Mouse (Mus musculus): ENCODE data around the gene Psme4. TPM values are rescaled to one million over a fixed set of nuclear protein-coding genes. Genes with fewer than 3 reads are reported as not detected.

Psme4 gene
- polyA plus RNA-seq, 1 experiment from 2014 or later, result 18.9 TPM

DNA sequence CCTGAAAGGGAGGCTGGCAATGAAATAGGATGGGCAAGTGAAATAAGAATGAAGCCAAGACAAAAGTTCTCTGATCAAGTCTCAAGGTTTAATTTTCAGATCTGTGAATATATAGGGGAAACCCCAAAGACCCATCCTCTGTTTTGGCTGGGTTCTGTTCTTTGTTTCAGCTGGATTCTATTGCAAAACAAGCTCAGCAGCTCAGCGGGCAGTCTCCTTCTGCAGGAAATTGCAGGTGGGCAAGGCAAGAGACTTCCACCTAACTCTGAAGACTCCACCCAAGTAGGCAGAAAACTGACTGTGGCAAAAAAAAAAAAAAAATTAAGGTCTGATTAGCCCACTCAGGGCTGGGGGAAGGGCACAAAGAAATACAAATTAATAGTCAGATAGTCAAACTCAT, 9.6 kb upstream of the Psme4 start:
- 80% methylated on average over 1 of the region's 1 CpGs for WGBS
- Histone ChIP-seq H3K4me1 (replicated peaks) (no peaks in the 10 kb centered on the region), H3K4me2 (no peak overlapping the region), H3K27ac (replicated peaks) (no peak overlapping the region), H3K9me3 (no peaks in the 10 kb centered on the region), H3K36me3 (no peaks in the 10 kb centered on the region), H3K4me3 (no peak overlapping the region), H3K9ac (no peak overlapping the region), H3K27me3 (no peaks in the 10 kb centered on the region)
- no peak for ATAC-seq (ENCODE audit: low read depth)

DNA sequence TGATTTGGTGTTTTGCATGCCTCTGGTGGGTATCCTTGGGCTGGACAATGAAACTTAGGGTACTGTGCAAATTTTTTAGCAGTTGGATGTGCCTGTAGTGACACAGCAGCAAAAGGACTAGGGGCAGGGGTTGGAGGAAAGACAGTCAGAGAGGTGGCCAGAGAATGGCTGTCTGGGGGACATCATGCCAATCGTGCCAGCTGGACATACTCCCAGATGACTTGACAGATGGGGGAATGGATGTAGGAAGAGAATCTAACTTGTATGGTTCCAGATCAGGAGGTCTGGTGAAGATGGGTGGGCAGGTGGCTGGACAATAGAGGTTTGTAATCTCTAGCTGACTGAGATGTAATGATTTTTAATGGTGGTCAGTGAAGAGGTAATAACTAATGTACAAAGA, 6.5 kb upstream of the Psme4 start:
- Histone ChIP-seq H3K27ac (replicated peaks) (no peak overlapping the region), H3K4me3 (no peak overlapping the region), H3K36me3 (no peaks in the 10 kb centered on the region), H3K4me2 (no peak overlapping the region), H3K27me3 (no peaks in the 10 kb centered on the region), H3K4me1 (replicated peaks) (no peaks in the 10 kb centered on the region), H3K9ac (no peak overlapping the region), H3K9me3 (no peaks in the 10 kb centered on the region)
- no peak for ATAC-seq (ENCODE audit: low read depth)
- 71% methylated on average over 1 of the region's 1 CpGs for WGBS

DNA sequence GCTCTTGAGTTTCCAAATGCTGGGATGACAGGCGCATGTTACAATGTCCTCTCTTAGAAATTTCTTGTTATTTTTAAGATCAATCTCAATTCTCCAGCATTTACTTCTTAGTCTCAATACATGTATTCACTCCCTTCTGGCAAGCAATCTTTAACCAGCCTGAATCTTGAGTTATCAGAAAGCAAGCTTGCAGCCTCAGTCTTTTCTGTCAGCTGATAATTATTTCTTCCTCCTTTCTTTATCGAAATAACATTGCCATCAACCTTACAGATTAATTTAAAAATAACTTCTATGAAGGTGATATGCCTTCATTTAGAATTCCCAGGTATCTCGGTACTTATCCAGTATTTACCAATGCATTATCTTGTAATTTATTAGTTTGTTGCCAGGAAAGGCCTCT, 709 bp upstream of the Psme4 start:
- H3K27ac ChIP-seq (replicated peaks), result peak overlapping the region; percentile 95
- no peaks in the 10 kb centered on the region for H3K9me3 ChIP-seq
- no peaks in the 10 kb centered on the region for H3K27me3 ChIP-seq
- 80% methylated on average over 3 of the region's 3 CpGs for WGBS
- ATAC-seq (ENCODE audit: low read depth), result no peak
- H3K36me3 ChIP-seq, result no peaks in the 10 kb centered on the region
- H3K4me2 ChIP-seq, result peak overlapping the region; percentile 83
- peaks cover 34% of the 10 kb centered on the region for H3K4me1 ChIP-seq (replicated peaks)
- H3K4me3 ChIP-seq, result peak overlapping the region; percentile 98
- H3K9ac ChIP-seq, result peak overlapping the region; percentile 96

DNA sequence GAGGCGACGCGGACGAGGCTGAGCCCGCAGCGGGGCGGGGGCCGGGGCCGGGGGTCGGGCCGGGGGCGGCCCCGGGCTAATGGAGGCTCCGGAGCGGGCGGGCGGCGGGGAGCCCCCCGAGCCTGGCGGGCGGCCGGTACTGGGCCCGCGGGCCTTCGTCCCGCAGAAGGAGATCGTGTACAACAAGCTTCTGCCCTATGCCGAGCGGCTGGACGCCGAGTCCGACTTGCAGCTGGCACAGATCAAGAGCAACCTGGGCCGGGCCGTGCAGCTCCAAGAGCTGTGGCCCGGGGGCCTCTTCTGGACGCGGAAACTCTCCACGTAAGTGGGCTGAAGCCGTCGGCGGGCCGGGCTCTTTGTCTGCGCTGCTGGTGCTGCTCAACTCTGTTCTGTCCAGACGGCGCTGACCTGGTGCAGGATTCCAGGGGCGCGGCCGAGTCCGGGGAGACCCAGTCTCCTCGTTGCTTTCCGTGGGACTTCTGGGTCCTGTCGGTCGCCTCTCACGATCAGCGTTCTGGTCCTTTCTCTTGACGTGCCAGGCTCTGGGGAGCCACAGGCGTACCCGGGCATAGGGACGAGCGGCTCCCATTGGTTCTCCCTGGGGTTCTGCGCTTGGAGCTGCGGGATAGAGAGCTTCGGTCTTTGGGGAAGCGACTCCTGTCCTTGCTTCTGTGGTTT, 517 bp downstream of the Psme4 start:
- Histone ChIP-seq H3K27me3 (no peaks in the 10 kb centered on the region), H3K27ac (replicated peaks) (peak overlapping the region; percentile 95), H3K4me2 (peak overlapping the region; percentile 83), H3K9me3 (no peaks in the 10 kb centered on the region), H3K36me3 (no peaks in the 10 kb centered on the region), H3K4me3 (peak overlapping the region; percentile 98), H3K9ac (peak overlapping the region; percentile 96), H3K4me1 (replicated peaks) (peaks cover 34% of the 10 kb centered on the region)
- peak; percentile 84 for ATAC-seq (ENCODE audit: low read depth)
- 1% methylated on average over 59 of the region's 64 CpGs for WGBS

DNA sequence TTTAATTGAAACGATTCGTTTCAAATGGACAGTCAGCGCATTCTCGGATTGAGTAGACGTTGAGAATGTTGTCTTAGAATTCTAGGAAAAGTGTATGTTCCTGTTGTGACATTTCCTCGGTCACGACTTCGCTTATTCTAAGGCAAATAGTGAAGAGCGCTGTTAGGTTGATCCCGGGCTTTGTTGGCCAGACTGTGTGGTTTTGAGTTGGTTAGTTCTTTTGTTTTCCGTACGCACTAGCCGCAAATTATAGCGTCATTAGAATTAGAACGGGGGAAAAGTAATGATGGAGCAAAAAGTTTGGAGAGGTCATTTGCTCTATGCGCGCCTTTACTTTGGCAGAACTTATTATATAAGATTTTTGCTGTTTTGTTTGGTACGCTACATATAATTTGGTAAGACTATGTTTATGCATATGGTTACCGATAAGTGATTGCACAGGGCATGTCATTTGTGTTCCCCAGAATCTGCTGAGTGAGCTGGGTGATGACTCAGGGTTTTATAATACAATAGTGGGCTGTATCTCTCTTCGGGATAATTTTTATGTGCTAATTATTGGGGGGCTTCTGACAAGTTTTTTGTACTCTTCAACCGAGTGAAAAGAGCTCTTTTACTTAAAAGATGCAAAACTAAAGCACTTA, 1.4 kb downstream of the Psme4 start:
- H3K9ac ChIP-seq, result peak overlapping the region; percentile 96
- no peaks in the 10 kb centered on the region for H3K36me3 ChIP-seq
- H3K4me2 ChIP-seq, result peak overlapping the region; percentile 83
- peak overlapping the region; percentile 98 for H3K4me3 ChIP-seq
- H3K27me3 ChIP-seq, result no peaks in the 10 kb centered on the region
- H3K9me3 ChIP-seq, result no peaks in the 10 kb centered on the region
- H3K27ac ChIP-seq (replicated peaks), result 0 out of 2 replicates have a peak overlapping the region, but pooled peaks have one; percentile 95
- peaks cover 34% of the 10 kb centered on the region for H3K4me1 ChIP-seq (replicated peaks)
- ATAC-seq (ENCODE audit: low read depth), result no peak
- 1% methylated on average over 21 of the region's 21 CpGs for WGBS

DNA sequence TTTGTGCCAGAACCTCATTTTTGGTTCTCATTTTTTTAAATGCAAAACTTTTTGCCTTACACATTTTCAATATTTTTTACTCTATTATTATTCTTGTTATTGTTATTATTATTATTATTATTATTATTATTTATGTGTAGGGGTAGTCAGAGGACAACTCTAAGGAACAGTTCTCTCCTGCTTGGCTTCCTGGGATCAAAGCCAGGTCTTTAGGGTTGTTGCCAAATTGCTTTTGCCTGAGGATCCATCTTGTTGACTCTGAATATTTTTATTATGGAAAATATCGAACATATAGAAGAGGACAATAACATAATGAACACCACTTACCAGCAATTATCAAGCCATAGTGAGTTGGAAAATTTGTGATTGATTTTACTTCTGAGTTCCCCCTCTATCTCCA, 3.1 kb downstream of the Psme4 start:
- Histone ChIP-seq H3K9ac (no peak overlapping the region), H3K4me1 (replicated peaks) (peaks cover 46% of the 10 kb centered on the region), H3K27ac (replicated peaks) (no peak overlapping the region), H3K9me3 (no peaks in the 10 kb centered on the region), H3K27me3 (no peaks in the 10 kb centered on the region), H3K4me2 (no peak overlapping the region), H3K36me3 (no peaks in the 10 kb centered on the region), H3K4me3 (no peak overlapping the region)
- no peak for ATAC-seq (ENCODE audit: low read depth)
- 88% methylated on average over 1 of the region's 1 CpGs for WGBS

DNA sequence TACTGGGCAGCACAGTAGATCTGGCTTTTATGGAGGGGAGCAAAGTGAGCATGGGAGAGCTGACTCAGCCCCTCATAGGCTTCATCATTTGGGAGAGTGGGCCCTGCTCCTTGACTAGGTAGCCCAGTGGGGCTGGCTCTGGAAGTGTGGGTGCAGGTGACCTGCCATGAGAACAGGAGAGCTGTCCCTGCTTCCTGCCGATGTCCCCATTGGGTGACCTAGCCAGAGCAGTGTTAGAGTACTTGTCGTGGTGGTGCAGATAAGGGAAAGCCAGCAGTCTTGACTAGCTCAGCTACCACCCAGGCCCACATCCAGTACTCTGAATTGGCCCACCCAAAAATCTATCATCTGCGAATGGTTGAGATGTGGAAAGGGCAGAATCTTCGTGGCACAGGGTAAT, 6.0 kb downstream of the Psme4 start:
- no peak for ATAC-seq (ENCODE audit: low read depth)
- H3K27ac ChIP-seq (replicated peaks), result no peak overlapping the region
- H3K27me3 ChIP-seq, result no peaks in the 10 kb centered on the region
- H3K9me3 ChIP-seq, result no peaks in the 10 kb centered on the region
- WGBS, result 89% methylated on average over 4 of the region's 4 CpGs
- no peak overlapping the region for H3K4me3 ChIP-seq
- H3K36me3 ChIP-seq, result no peaks in the 10 kb centered on the region
- peaks cover 54% of the 10 kb centered on the region for H3K4me1 ChIP-seq (replicated peaks)
- H3K9ac ChIP-seq, result no peak overlapping the region
- H3K4me2 ChIP-seq, result no peak overlapping the region

DNA sequence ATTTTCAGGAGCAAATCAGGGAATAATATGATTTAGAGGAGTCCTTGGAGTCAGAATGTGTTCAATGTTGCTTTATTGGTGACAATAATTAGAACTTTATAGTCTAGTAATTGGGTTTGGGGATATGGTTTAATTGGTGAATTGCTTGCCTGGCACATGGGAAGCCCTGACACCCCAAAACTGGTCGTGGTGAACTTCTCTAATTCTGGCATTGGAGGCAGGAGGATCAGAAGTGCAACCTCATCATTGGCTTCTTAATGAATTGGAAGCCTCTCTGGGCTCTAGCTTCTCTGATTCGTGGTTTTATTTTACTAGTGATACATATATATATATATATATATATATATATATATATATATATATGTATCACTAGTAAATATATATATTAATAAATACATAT, 9.4 kb downstream of the Psme4 start:
- Histone ChIP-seq H3K36me3 (no peaks in the 10 kb centered on the region), H3K4me1 (replicated peaks) (peaks cover 25% of the 10 kb centered on the region), H3K4me3 (no peak overlapping the region), H3K9me3 (no peaks in the 10 kb centered on the region), H3K4me2 (no peak overlapping the region), H3K27me3 (no peaks in the 10 kb centered on the region), H3K27ac (replicated peaks) (no peak overlapping the region), H3K9ac (no peak overlapping the region)
- 92% methylated on average over 2 of the region's 2 CpGs for WGBS
- ATAC-seq (ENCODE audit: low read depth), result no peak

DNA sequence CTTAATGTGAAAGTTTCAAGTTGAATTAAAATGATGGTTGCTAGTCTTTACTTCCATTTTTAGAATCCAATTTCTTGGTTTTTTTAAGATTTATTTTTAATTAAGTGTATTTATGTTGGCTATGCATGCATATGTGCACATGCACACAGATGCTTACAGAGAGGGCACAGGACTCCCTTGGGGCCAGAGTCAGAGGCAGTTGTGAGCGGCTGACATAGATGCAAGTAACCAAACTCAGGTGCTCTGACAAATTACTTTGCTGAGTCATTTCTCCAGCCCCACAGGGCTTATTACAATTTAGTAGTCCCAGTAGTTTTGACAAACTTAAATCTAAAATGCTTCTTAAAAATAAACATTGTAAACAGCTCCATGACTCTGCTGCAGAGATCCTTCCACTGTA, 10.1 kb downstream of the Psme4 start:
- Histone ChIP-seq H3K9ac (no peak overlapping the region), H3K27me3 (no peaks in the 10 kb centered on the region), H3K9me3 (no peaks in the 10 kb centered on the region), H3K4me2 (no peak overlapping the region), H3K4me3 (no peak overlapping the region), H3K36me3 (no peaks in the 10 kb centered on the region), H3K27ac (replicated peaks) (no peak overlapping the region), H3K4me1 (replicated peaks) (peaks cover 25% of the 10 kb centered on the region)
- WGBS, result 41% methylated on average over 1 of the region's 1 CpGs
- ATAC-seq (ENCODE audit: low read depth), result no peak

DNA sequence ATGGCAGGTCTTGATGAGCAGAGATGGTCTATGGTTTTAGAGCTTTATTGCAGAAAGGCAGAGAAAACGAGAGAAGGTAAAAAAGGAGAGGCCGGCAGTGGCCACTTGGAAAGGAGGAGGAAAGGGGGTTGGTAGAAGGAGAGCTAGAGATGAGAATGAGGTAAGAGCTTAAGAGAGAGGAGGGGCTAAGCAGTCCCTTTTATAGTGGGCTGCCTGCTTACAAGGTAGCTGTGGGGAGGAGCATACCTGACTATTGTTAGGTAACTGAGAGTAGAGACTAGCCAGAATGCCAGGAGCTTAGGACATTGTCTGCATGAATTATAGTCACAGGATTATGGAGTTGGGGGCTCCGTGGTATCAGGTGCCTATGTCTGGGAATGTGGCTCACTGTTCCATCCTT, 14.0 kb downstream of the Psme4 start:
- Histone ChIP-seq H3K27me3 (no peaks in the 10 kb centered on the region), H3K9me3 (no peaks in the 10 kb centered on the region), H3K4me1 (replicated peaks) (peaks cover 9% of the 10 kb centered on the region; the same call in 1 of the 2 replicates), H3K27ac (replicated peaks) (no peak overlapping the region), H3K9ac (no peak overlapping the region), H3K4me2 (no peak overlapping the region), H3K4me3 (no peak overlapping the region), H3K36me3 (no peaks in the 10 kb centered on the region)
- 61% methylated on average over 3 of the region's 3 CpGs for WGBS
- ATAC-seq (ENCODE audit: low read depth), result no peak; the same call in 1 of the 2 replicates

DNA sequence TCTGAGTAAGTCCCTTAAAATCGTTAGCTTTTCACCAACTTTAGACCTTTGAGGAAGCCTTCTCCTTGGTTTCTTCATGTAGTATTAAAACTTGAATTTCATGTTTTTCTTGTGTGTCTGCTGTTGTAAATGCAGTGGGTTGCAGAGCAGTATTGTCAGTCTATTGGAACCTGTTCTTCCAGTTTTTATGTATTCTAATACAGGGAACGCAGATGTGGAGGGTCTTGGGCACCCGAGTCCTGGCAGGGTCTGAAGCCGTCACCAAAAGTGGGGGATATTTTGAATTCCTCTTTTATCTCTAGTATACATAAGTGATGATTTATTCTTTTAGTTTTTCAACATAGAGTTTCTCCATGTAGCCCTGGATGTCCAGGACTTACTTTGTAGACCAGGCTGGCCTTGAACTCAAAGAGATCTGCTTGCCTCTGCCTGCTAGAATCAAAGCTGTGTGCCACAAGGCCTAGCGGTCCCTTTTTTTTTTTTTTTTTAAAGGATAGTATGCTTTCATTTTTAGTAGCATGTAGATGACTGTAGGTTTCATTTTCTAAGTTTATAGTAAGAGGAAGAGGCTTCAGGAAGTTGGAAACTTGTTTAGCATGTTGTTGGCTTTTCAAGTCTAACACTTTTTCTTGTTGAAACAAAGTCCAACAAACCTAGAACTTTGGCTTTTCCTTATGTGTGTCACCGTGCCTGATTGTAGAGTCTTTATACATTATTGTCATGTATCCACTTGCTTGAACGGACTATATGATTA, 14.9 kb downstream of the Psme4 start:
- Histone ChIP-seq H3K27me3 (no peaks in the 10 kb centered on the region), H3K9me3 (no peaks in the 10 kb centered on the region), H3K36me3 (no peaks in the 10 kb centered on the region), H3K4me3 (no peak overlapping the region), H3K9ac (no peak overlapping the region), H3K4me1 (replicated peaks) (peaks cover 6% of the 10 kb centered on the region; the same call in 1 of the 2 replicates), H3K4me2 (no peak overlapping the region), H3K27ac (replicated peaks) (no peak overlapping the region)
- no peak for ATAC-seq (ENCODE audit: low read depth)
- 94% methylated on average over 7 of the region's 7 CpGs for WGBS

DNA sequence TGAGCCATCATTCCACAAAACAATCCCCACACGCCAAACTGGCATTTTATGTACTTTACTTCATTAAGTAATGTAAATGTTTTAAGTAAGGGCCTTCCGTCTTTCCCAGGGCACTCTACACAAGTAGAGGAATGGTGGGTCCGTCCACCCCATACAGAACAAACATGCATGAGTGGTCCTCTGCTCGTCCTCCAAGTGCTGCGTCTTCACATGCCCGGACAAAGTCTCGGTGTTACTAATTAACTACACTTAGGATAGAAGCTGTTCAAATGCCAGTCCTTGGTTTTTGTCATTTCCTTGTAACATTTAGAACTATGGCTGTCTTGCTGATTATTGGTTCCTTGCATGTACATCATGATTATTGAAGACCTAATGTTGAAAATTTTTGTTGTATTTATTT, 21.2 kb downstream of the Psme4 start:
- Histone ChIP-seq H3K27me3 (no peaks in the 10 kb centered on the region), H3K27ac (replicated peaks) (no peak overlapping the region), H3K4me1 (replicated peaks) (no peaks in the 10 kb centered on the region), H3K4me3 (no peak overlapping the region), H3K9me3 (no peaks in the 10 kb centered on the region), H3K36me3 (peaks cover 23% of the 10 kb centered on the region), H3K4me2 (no peak overlapping the region), H3K9ac (no peak overlapping the region)
- WGBS, result 89% methylated on average over 7 of the region's 7 CpGs
- ATAC-seq (ENCODE audit: low read depth), result no peak

Data from neural tube, embryonic 13.5 days (tissue).